Mouse (Mus musculus) limb, embryonic 15.5 days (tissue): ENCODE results near the gene Dctpp1. TPM values are rescaled to one million over a fixed set of nuclear protein-coding genes. Genes with fewer than 3 reads are reported as not detected.

Experiments used
- ATAC-seq: fragments of 200-750 bp; cut with Nextera tagmentation; 2 replicates; pipeline ENCODE4 v1.8.0; 2017; ENCODE audit warnings: low read depth, moderate TSS enrichment; ENCODE audit not compliant: insufficient number of reproducible peaks, low FRiP score, low TSS enrichment
- H3K27ac ChIP-seq: fragments of 300-500 bp; sonication (generic); 2 replicates; pipeline ENCODE4 v1.5.1; 2015; ENCODE audit warnings: moderate library complexity, mild to moderate bottlenecking, inconsistent platforms
- H3K27me3 ChIP-seq: fragments of 300-500 bp; sonication (generic); 2 replicates; pipeline ENCODE4 v1.6.1; 2015; ENCODE audit warnings: inconsistent platforms
- H3K36me3 ChIP-seq: fragments of 300-500 bp; sonication (generic); 2 replicates; pipeline ENCODE4 v1.6.1; 2015; ENCODE audit warnings: inconsistent platforms
- H3K4me1 ChIP-seq: fragments of 300-500 bp; sonication (generic); 2 replicates; pipeline ENCODE4 v1.6.1; 2015; ENCODE audit warnings: inconsistent platforms
- H3K4me2 ChIP-seq: fragments of 300-500 bp; sonication (generic); 2 replicates; pipeline ENCODE4 v1.6.1; 2015; ENCODE audit warnings: mild to moderate bottlenecking, inconsistent platforms
- H3K4me3 ChIP-seq: fragments of 300-500 bp; sonication (generic); 2 replicates; pipeline ENCODE4 v1.5.1; 2015; ENCODE audit warnings: mild to moderate bottlenecking, inconsistent platforms
- H3K9ac ChIP-seq: fragments of 300-500 bp; sonication (generic); 2 replicates; pipeline ENCODE4 v1.6.1; 2015; ENCODE audit warnings: inconsistent platforms
- H3K9me3 ChIP-seq: fragments of 300-500 bp; sonication (generic); 2 replicates; pipeline ENCODE4 v1.6.1; 2016; ENCODE audit warnings: inconsistent platforms
- WGBS: fragments of 180-500 bp; shearing (Covaris S2); methylation state at CpG from one replicate; pipeline ENCODE4 v1.1.7; 2015; 5-methylcytosine and 5-hydroxymethylcytosine counted together
- polyA plus RNA-seq: library from polyadenylated mRNA; unstranded; fragments of >200 nt; fragmentation: Nextera tagmentation; extraction: Ambion mirVana; gene quantifications from 2 replicates; pipeline ENCODE4 v1.2.1, GENCODE M21; 2015

The Dctpp1 gene
- polyA plus RNA-seq = 127 and 138 TPM in 2 replicates

GRCm38 (mm10) chr7:127260309-127261111 is at the start of gene Dctpp1:
Dctpp1 (minus strand) TSS chr7:127260709.
- H3K9me3 ChIP-seq = no peaks in the 10 kb centered on the region
- H3K4me1 ChIP-seq = peaks cover 17% of the 10 kb centered on the region
- WGBS = under 1% methylated on average over 50 of the region's 50 CpGs
- H3K27me3 ChIP-seq = no peaks in the 10 kb centered on the region
- H3K36me3 ChIP-seq = peaks cover 14% of the 10 kb centered on the region
- peak; percentile 98 for ATAC-seq
- H3K27ac ChIP-seq = peak within 1 kb of the TSS; percentile 8; the same call in 1 of the 2 replicates
- peak within 1 kb of the TSS; percentile 60 for H3K4me3 ChIP-seq
- peak within 1 kb of the TSS; percentile 71 for H3K9ac ChIP-seq
- H3K4me2 ChIP-seq = peak within 1 kb of the TSS; percentile 73

DNA sequence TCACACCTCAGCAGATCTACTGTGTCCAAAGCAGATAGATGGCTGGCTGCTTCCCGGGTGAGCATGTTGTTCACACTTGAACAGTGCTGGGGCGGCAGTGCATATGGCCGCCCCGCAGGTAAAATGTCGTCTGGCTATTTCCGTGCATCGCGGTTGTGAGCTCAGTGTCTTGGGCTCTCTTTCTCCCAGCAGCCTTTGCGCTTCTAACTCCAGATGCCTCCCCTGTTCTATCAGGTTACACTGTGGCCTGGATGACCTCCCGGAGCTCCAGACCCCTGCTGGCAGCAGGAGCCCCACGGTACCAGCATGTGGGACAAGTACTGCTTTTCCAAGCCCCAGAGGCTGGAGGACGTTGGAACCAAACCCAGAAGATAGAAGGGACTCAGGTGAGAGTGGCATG is 49.4 kb upstream of the Dctpp1 start:
- no peak overlapping the region for H3K27ac ChIP-seq
- no peak overlapping the region for H3K4me2 ChIP-seq
- H3K9ac ChIP-seq = no peak overlapping the region
- no peaks in the 10 kb centered on the region for H3K27me3 ChIP-seq
- H3K36me3 ChIP-seq = no peaks in the 10 kb centered on the region
- 58% methylated on average over 12 of the region's 12 CpGs for whole genome bisulfite sequencing
- H3K4me1 ChIP-seq = no peaks in the 10 kb centered on the region
- ATAC-seq = no peak
- H3K9me3 ChIP-seq = no peaks in the 10 kb centered on the region
- no peak overlapping the region for H3K4me3 ChIP-seq

DNA sequence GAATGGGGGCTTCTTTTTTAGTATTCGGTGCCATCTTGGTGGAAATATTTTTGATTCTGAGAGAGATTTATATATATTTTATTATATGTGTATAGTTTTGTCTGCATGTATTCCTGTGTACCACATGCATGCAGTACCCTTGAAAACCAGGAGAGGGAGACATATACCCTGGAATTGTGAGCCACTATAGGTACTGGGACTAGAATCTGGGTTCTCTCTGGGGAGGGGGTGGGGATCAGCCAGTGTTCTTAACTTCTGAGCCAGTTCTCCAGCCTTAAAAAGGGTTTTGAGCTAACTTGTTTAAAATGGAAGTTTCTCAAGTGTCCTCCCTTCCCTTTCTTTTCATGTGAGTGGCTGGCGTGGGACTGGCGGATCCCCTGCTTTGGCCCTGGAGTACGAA is 48.4 kb upstream of the Dctpp1 start:
- WGBS = 73% methylated on average over 4 of the region's 4 CpGs
- H3K4me3 ChIP-seq = no peak overlapping the region
- H3K27me3 ChIP-seq = no peaks in the 10 kb centered on the region
- H3K4me2 ChIP-seq = no peak overlapping the region
- no peak for ATAC-seq
- no peaks in the 10 kb centered on the region for H3K4me1 ChIP-seq
- H3K9me3 ChIP-seq = no peaks in the 10 kb centered on the region
- no peaks in the 10 kb centered on the region for H3K36me3 ChIP-seq
- no peak overlapping the region for H3K27ac ChIP-seq
- no peak overlapping the region for H3K9ac ChIP-seq

GRCm38 (mm10) chr7:127308431-127308830 is 47.9 kb upstream of the Dctpp1 start:
- Histone ChIP-seq H3K4me3 (no peak overlapping the region), H3K27ac (no peak overlapping the region), H3K4me1 (no peaks in the 10 kb centered on the region), H3K9ac (no peak overlapping the region), H3K4me2 (no peak overlapping the region), H3K36me3 (no peaks in the 10 kb centered on the region), H3K27me3 (no peaks in the 10 kb centered on the region), H3K9me3 (no peaks in the 10 kb centered on the region)
- ATAC-seq = no peak
- WGBS = 82% methylated on average over 2 of the region's 2 CpGs

- no peaks in the 10 kb centered on the region for H3K36me3 ChIP-seq
- ATAC-seq = no peak
- no peaks in the 10 kb centered on the region for H3K4me1 ChIP-seq
- H3K9ac ChIP-seq = no peak overlapping the region
- no peak overlapping the region for H3K27ac ChIP-seq
- 92% methylated on average over 5 of the region's 5 CpGs for WGBS
- H3K27me3 ChIP-seq = no peaks in the 10 kb centered on the region
- no peak overlapping the region for H3K4me3 ChIP-seq
- no peaks in the 10 kb centered on the region for H3K9me3 ChIP-seq
- H3K4me2 ChIP-seq = no peak overlapping the region
Observed at GRCm38 (mm10) chr7:127297586-127298193, 37.2 kb upstream of the Dctpp1 start.

- 82% methylated on average over 5 of the region's 5 CpGs for WGBS
- H3K27ac ChIP-seq = no peak overlapping the region
- H3K9ac ChIP-seq = no peak overlapping the region
- ATAC-seq = no peak
- H3K36me3 ChIP-seq = no peaks in the 10 kb centered on the region
- no peaks in the 10 kb centered on the region for H3K4me1 ChIP-seq
- no peak overlapping the region for H3K4me3 ChIP-seq
- H3K27me3 ChIP-seq = no peaks in the 10 kb centered on the region
- H3K9me3 ChIP-seq = no peaks in the 10 kb centered on the region
- no peak overlapping the region for H3K4me2 ChIP-seq
Observed at GRCm38 (mm10) chr7:127296786-127297555, 36.5 kb upstream of the Dctpp1 start.

GRCm38 (mm10) chr7:127296098-127296497 is 35.6 kb upstream of the Dctpp1 start, which contains the start of gene Itgal:
Itgal (plus strand) TSS chr7:127296260.
- Histone ChIP-seq H3K36me3 (no peaks in the 10 kb centered on the region), H3K4me3 (no peak within 1 kb of the TSS), H3K4me2 (no peak within 1 kb of the TSS), H3K9me3 (no peaks in the 10 kb centered on the region), H3K9ac (no peak within 1 kb of the TSS), H3K4me1 (no peaks in the 10 kb centered on the region), H3K27me3 (no peaks in the 10 kb centered on the region), H3K27ac (no peak within 1 kb of the TSS)
- no peak for ATAC-seq
- 79% methylated on average over 11 of the region's 11 CpGs for WGBS

GRCm38 (mm10) chr7:127290142-127290541 is 29.6 kb upstream of the Dctpp1 start:
- ATAC-seq = no peak
- WGBS = 67% methylated on average over 8 of the region's 8 CpGs
- Histone ChIP-seq H3K9ac (no peak overlapping the region), H3K27me3 (no peaks in the 10 kb centered on the region), H3K36me3 (no peaks in the 10 kb centered on the region), H3K27ac (no peak overlapping the region), H3K4me2 (no peak overlapping the region), H3K9me3 (0 out of 2 replicates have a peak, but pooled peaks cover 6% of the 10 kb centered on the region), H3K4me1 (no peaks in the 10 kb centered on the region), H3K4me3 (no peak overlapping the region)

DNA sequence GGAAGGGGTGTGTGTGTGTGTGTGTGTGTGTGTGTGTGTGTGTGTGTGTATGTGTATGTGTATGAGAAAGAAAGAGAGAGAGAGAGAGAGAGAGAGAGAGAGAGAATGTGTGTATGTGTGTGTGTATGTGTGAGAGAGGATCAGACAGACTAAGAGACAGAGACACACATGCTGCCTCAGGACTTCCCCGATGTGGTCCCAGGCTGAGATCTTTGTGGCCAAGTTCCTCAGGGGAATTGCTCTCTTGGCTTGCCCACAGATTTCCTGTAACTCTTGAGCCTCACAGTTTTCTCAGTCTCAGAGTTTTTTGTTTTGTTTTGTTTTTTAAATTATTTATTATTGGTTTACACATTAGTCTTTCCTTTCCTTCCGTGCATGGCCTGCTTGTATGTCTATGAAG is 28.8 kb upstream of the Dctpp1 start:
- 0 out of 2 replicates have a peak, but pooled peaks cover 6% of the 10 kb centered on the region for H3K9me3 ChIP-seq
- no peak overlapping the region for H3K9ac ChIP-seq
- H3K4me3 ChIP-seq = no peak overlapping the region
- no peak overlapping the region for H3K4me2 ChIP-seq
- no peaks in the 10 kb centered on the region for H3K27me3 ChIP-seq
- no peak overlapping the region for H3K27ac ChIP-seq
- H3K4me1 ChIP-seq = no peaks in the 10 kb centered on the region
- no peaks in the 10 kb centered on the region for H3K36me3 ChIP-seq
- no peak for ATAC-seq
- WGBS = 73% methylated on average over 2 of the region's 2 CpGs

- H3K27me3 ChIP-seq = no peaks in the 10 kb centered on the region
- no peaks in the 10 kb centered on the region for H3K36me3 ChIP-seq
- no peak overlapping the region for H3K27ac ChIP-seq
- H3K9ac ChIP-seq = no peak overlapping the region
- WGBS = 67% methylated on average over 1 of the region's 1 CpGs
- no peak overlapping the region for H3K4me3 ChIP-seq
- no peak for ATAC-seq
- no peaks in the 10 kb centered on the region for H3K4me1 ChIP-seq
- H3K9me3 ChIP-seq = 0 out of 2 replicates have a peak, but pooled peaks cover 6% of the 10 kb centered on the region
- H3K4me2 ChIP-seq = no peak overlapping the region
Observed at GRCm38 (mm10) chr7:127287940-127288339, 27.4 kb upstream of the Dctpp1 start.

GRCm38 (mm10) chr7:127285154-127285553 is 24.6 kb upstream of the Dctpp1 start:
- no peaks in the 10 kb centered on the region for H3K36me3 ChIP-seq
- H3K27me3 ChIP-seq = no peaks in the 10 kb centered on the region
- H3K4me3 ChIP-seq = no peak overlapping the region
- no peak overlapping the region for H3K9ac ChIP-seq
- H3K4me2 ChIP-seq = no peak overlapping the region
- no peak for ATAC-seq
- H3K9me3 ChIP-seq = 0 out of 2 replicates have a peak, but pooled peaks cover 6% of the 10 kb centered on the region
- no peak overlapping the region for H3K27ac ChIP-seq
- 70% methylated on average over 9 of the region's 10 CpGs for WGBS
- H3K4me1 ChIP-seq = no peaks in the 10 kb centered on the region

DNA sequence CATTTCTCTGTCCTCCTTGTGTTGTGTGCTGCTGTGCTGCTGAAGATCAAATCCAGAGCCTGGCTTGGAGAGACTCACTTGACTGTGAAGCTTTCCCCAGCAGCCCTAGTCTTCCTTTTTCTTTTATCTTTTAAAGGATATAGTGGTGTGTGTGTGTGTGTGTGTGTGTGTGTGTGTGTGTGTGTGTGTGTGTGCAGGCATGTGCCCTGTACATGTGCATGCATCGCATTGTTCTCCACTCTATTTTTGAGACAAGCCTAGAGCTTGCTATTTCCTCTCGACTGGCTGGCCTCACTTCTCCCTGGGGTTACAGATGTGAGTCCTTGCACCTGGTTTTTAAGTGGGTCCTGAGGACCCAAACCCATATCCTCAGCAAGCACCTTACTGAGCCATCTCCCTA is 21.7 kb upstream of the Dctpp1 start:
- no peak for ATAC-seq
- WGBS = 90% methylated on average over 2 of the region's 2 CpGs
- no peaks in the 10 kb centered on the region for H3K4me1 ChIP-seq
- no peak overlapping the region for H3K9ac ChIP-seq
- H3K9me3 ChIP-seq = no peaks in the 10 kb centered on the region
- no peaks in the 10 kb centered on the region for H3K27me3 ChIP-seq
- H3K4me2 ChIP-seq = no peak overlapping the region
- no peak overlapping the region for H3K27ac ChIP-seq
- no peaks in the 10 kb centered on the region for H3K36me3 ChIP-seq
- H3K4me3 ChIP-seq = no peak overlapping the region
